Mouse (Mus musculus) layer of hippocampus, postnatal 10 days (tissue): ENCODE results near the gene Rtl10. TPM values are rescaled to one million over a fixed set of nuclear protein-coding genes. Genes with fewer than 3 reads are reported as not detected.
A peak's percentile ranks its signal among the peaks of the same experiment; 100 is the strongest.

Source experiments
- DNase-seq, 2 experiments: peaks; one replicate each; pipeline ENCODE4 v3.0.0; 2021; ENCODE audit warnings: low spot score in 2 of 2
- total RNA-seq, 2 experiments: library from RNA; stranded (reverse); gene quantifications; 2 replicates each; pipeline ENCODE4 v1.2.3; 2021

Rtl10 gene
- total RNA-seq, 2 experiments from 2014 or later: 9.1 to 10.0 TPM

GRCm38 (mm10) chr16:18543151-18543829, 44.6 kb downstream of the Rtl10 start:
- DNase-seq: peak in 1 of 2 experiments; percentile 39

DNA sequence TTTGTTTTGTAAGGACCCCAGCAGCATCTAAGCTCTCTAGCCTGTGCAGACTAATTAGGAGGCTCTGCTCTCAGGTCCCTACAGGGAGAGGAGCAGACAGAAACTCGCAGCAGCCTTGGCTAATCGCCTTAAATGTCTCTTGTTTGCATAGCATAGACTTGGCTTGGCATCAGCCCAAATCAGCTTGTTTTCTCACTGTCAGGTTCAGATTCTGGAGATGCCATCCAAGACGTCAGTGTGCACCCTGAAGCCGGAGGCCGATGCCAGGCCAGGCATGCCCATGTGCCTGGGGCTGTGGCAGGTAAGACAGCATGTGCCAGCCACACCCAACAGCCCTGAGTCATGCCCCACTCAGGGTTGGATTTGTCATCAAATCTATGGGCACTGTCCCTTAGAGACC, 49.2 kb downstream of the Rtl10 start:
- DNase-seq: no peak

Other genes starting within 250 kb of the Rtl10 start
- not detected for gene Gm49776, start 240.6 kb upstream of the Rtl10 start, total RNA-seq
- gene Dgcr8, start 209.7 kb upstream of the Rtl10 start, total RNA-seq: 10 to 100 TPM; 39.1 to 41.4 TPM
- 100 to 1,000 TPM; 100 to 102 TPM for gene Tango2, start 150.8 kb upstream of the Rtl10 start, total RNA-seq
- 10 to 100 TPM; 46.2 to 53.9 TPM for gene Arvcf, start 150.7 kb upstream of the Rtl10 start, total RNA-seq
- 10 to 100 TPM; 22.1 to 28.4 TPM for gene Txnrd2, start 72.5 kb upstream of the Rtl10 start, total RNA-seq
- gene Comt, start 72.0 kb upstream of the Rtl10 start, total RNA-seq: 10 to 100 TPM; 55.3 to 59.8 TPM
- gene Gnb1l, start 188 bp upstream of the Rtl10 start, total RNA-seq: 1 to 10 TPM; 6.9 to 7.4 TPM
- gene Tbx1, start 91.8 kb downstream of the Rtl10 start, total RNA-seq: 1 to 10 TPM; 1.9 to 2.7 TPM
- gene Gp1bb, start 123.5 kb downstream of the Rtl10 start, total RNA-seq: 1 to 10 TPM; 4.9 to 5.4 TPM
- gene Gm49601, start 127.5 kb downstream of the Rtl10 start, total RNA-seq: 10 to 100 TPM; 84.8 to 98.2 TPM
- 100 to 1,000 TPM; 543 to 588 TPM for gene Sept5, start 131.1 kb downstream of the Rtl10 start, total RNA-seq